Mouse (Mus musculus) cerebellum, postnatal 14 days (tissue): ENCODE measurements around the gene Olfr222.
A peak's percentile ranks its signal among the peaks of the same experiment; 100 is the strongest.
"Not testable (repeated sequence)": the region's sequence is repeated elsewhere in the genome, so short reads cannot be mapped to it uniquely, and the experiment has no call there.

Experiments used
- DNase-seq, 2 experiments: peaks; one replicate each; pipeline ENCODE4 v3.0.0; 2021; ENCODE audit warnings: mixed read lengths in 2 of 2

The Olfr222 gene

GRCm38 (mm10) chr11:59576135-59576534 is at the start of gene Olfr222:
TSS of gene Olfr222 (minus strand) at chr11:59576235.
- DNase-seq, result not testable (repeated sequence)

GRCm38 (mm10) chr11:59624017-59624630 is 48.1 kb upstream of the Olfr222 start:
- peak; percentile 81 to 82 for DNase-seq

DNA sequence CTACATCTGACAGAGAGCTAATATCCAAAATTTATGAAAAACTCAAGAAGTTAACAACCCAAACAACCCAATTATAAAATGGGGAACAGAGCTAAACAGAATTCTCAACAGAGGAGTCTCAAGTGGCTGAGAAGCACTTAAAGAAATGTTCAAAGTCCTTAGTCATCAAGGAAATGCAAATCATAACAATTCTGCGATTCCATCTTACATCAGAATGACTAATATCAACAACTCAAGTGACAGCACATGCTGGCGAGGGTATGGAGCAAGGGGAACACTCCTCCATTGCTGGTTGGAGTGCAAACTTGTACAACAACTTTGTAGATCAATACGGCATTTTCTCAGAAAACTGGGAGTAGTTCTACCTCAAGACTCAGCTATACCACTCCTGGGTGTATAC is 46.2 kb upstream of the Olfr222 start:
- DNase-seq, result no peak

DNA sequence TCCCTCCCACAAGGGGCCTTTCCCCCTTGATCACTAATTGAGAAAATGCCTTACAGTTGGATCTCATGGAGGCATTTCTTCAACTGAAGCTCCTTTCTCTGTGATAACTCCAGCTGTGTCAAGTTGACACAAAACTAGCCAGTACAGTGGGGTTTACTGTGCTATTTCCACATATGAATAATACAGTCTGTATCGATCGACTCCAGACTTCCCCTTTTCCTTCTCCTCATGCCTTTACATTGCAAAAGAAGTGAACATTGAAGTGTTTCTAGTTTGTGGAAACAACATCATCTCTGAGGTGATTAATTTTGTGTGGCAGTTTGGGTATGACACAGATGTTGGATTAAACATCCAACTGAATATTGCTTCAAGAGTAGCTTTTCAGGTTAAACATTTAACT is 41.0 kb upstream of the Olfr222 start:
- not testable (repeated sequence) for DNase-seq

DNA sequence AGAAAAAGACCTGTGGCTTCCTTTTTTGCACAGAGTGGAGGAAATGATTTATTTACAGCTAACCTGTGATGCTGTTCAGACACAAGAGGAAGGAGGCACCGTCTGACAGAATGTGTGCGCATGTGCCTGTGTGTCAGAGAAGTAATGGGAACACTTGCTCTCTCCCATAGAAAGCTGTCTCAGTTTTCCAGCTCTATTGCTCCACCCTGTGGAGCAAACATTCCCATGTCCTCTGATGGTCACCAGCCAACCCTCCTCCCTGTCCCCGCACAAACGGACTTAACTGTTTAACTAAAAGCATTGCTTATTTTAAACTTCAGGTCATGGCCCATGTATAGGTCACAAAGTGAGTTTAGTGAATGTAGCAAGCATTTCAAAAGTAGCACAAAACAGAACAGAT is 38.1 kb upstream of the Olfr222 start:
- peak; percentile 60 to 66 for DNase-seq

DNA sequence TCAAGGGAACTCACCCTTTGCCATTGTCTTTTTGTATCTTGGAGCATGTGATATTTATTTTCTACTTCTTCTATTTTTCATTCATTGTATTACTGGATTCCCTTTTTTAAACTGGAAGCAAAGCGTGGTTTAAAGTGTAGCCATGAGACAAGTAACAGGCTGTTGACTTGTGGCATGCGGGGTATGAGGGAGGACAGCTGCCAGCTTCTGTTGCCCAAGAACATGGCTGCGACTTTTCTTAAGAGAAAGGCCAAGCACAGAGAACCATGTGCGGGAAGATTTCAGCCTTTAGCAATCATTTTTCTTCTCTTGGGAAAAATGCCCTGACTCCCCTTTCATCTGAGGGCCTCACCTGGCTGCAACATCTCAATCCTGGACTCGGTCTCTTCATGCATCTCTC is 35.6 kb upstream of the Olfr222 start:
- DNase-seq, result no peak

- no peak for DNase-seq
Observed at GRCm38 (mm10) chr11:59602287-59602686, 26.3 kb upstream of the Olfr222 start.

DNA sequence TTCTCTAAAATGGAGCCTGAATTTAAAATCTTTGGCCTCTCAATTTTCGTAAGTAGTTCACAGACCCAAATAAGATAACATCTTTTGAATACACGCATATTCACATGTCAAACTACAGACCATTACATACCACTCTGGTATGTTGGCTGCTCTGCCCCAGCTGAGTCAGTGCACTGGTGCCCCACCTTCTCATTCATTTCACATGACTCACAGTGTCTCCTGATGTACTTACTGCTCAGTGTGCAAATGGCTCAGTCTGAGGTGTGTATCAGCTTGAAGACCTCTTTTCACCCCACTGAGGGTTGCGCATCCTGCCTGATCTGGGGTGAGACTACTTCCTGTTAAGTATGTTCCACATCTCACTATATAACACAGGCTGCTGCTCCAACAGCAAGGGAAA is 24.8 kb upstream of the Olfr222 start:
- DNase-seq, result no peak

GRCm38 (mm10) chr11:59599211-59599610 is 23.2 kb upstream of the Olfr222 start:
- DNase-seq, result no peak

DNA sequence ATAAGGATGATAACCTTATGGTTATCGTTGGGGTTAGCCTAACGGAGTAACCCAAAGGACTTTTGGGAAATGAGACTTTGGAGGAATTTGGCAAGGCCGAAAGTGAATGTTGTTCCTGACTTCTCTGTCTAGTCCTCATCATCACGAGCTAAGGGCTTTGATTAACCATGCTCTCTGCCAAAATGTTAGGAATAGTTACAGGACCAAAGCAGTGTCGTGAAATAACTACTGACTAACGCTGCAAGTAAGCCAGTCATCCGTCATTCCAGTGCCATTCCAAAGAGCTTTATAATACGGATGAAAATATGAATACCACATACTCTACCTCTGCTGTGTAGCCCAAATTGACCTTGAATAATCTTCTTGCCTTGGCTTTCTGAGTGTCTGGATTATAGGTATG is 20.9 kb upstream of the Olfr222 start:
- DNase-seq, result no peak

GRCm38 (mm10) chr11:59596091-59596490 is 20.1 kb upstream of the Olfr222 start:
- DNase-seq, result no peak

- DNase-seq, result no peak
Observed at GRCm38 (mm10) chr11:59593189-59593588, 17.2 kb upstream of the Olfr222 start, which contains the start of gene Olfr223. TSS of gene Olfr223 (minus strand) at chr11:59593289.

GRCm38 (mm10) chr11:59589496-59589895 is 13.5 kb upstream of the Olfr222 start:
- peak; percentile 16 to 42 for DNase-seq

DNA sequence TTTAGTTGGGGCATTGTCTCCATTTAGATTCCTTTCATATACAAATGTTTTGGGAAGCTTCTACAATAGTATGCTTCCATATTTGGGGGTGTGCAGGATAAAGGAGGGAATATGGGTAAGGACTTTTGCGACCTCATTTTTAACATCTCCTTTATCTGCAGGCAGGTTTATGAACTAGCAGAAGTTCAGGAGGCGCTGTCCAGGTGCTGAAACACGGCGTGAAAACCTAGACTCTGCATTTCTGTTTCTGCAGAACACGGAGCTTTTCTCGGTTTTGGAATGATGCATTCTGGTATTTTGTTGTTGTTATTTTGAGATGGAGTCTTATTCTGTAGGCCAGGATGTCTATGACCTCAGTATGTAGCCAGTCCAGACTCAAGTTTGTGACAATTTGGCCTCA is 8.5 kb upstream of the Olfr222 start:
- DNase-seq, result no peak

GRCm38 (mm10) chr11:59575726-59576125 is 309 bp downstream of the Olfr222 start:
- peak in 1 of 2 experiments; percentile 16 for DNase-seq

DNA sequence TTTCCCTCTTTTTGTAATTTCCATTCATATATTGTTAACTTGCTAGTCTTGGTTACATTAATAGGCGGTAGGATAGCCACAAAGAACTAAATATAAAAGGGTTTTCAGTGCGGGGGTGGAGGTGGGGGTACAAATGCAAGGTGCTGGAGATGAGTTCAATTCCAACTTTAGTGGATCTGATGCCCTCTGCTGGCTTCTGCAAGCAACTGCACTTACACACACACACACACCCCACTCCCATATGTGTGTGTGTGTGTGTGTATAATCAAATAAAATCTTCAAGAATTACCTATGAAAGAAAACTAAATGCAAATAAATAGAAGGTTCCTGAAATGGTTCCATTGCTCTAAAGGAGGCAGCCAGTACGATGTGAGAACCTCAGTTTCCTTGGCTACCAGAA is 6.7 kb downstream of the Olfr222 start:
- peak; percentile 48 to 60 for DNase-seq

DNA sequence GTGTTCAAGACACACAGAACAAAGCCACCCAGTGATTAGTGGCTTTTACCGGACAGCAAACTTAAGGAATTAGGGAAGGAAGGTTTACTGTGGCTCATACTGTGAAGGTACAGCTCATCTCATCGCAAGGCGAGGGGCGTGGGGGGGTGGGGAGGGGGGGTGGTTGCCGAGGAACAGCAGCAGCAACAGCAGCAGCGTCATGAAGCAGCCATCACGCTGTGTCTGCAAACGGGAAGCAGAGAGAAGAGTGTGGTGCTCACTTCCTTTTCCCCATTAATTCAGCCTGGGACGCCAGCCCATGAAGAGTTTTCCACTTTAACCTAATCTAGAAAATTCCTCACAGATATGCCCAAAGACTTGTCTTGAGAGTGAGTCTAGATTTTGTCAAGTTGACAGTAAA is 13.2 kb downstream of the Olfr222 start:
- no peak for DNase-seq

DNA sequence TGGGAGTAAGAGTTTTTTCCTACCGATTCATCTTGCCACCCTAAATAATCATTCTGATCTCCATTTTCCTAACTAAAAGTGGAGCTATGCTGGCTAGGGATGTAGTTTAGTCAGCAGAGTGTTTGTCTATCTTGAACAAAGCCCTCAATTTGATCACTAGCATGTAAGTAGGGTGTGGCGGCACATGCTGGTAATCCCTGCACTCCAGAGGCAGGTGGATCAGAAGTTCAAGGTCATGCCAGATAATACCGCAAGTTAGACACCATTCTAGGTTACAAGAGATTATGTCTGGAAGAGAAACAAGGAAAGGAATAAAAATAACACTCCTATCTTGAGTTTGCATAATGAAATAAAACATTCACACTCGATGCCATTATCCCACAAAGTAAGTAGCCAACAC is 13.7 kb downstream of the Olfr222 start:
- no peak for DNase-seq

GRCm38 (mm10) chr11:59560906-59561305 is 15.1 kb downstream of the Olfr222 start:
- no peak for DNase-seq

DNA sequence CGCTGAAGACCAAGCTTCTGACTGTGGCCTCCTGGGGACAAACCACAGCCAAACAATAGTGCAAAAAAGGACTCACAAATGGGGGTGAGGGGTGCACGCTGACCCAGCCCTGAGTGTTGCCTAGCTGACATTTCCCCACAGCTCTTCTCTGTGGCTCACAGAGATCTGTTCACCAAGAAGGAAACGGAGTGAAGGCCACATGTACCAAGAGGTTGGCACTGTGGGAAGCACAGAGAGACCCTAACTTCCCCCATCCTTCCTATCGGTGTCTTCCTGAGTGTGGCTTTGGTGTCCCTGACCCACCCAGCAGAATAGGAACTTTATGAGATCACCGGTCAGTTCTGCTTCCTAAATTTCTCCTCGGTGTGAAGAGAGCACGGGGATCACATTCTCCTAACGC is 21.5 kb downstream of the Olfr222 start:
- DNase-seq, result no peak

DNA sequence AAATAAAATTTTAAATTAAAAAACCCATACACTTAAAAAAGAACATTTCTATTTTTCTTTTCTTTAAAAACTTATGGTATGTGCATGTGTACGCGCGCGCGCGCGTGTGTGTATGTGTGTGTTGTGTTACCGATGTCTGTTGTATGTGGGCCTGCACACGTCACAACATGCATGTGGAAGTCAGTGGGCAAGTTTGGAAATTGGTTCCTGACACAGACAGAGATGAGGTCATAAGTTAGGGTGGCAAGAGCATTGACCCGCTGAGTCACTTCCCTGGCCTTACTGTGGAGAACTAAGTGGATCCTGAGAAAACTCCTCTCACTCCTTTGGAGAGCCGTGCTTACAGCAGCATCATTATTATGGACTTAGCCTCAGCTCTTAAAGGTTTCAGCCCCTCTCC is 21.9 kb downstream of the Olfr222 start:
- DNase-seq, result no peak

GRCm38 (mm10) chr11:59544005-59544404 is 32.0 kb downstream of the Olfr222 start:
- no peak for DNase-seq

DNA sequence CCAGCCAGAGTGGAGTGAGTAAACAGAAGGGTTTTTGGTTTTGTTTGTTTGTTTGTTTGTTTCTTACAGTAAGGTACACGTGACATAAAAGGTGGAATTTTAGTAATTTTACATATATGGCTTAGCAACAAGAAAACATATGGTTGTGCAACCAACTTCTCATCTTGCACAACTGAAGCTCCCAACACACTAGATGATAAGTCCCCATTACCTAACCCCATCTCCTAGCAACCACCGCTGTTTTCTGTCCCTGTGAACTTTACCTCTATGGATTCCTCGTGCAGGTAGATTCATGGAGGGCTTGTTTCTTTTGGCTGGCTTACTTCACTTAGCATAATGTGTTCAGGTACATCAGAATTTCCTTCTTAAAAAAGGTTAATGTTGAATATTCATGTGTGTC is 32.7 kb downstream of the Olfr222 start:
- DNase-seq, result no peak

DNA sequence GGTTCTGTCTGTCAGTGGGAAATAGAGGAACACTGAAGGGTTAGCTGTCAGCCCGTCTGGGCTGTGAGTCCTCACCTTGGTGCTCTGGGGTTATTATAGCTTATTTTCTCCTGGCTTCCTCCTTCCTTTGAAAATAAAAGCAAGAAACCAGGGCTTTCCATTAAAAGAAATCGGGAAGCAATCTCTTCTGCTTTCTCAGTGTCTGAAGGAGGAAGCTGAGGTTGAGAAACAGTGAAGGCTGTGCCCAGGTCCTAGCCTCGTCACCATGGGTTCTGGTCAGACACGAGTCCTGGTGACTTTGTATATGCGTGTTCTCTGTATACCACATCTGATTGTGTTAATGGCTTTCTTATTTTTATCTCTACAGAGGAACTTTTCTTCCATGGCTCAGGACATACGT is 33.6 kb downstream of the Olfr222 start:
- no peak for DNase-seq

DNA sequence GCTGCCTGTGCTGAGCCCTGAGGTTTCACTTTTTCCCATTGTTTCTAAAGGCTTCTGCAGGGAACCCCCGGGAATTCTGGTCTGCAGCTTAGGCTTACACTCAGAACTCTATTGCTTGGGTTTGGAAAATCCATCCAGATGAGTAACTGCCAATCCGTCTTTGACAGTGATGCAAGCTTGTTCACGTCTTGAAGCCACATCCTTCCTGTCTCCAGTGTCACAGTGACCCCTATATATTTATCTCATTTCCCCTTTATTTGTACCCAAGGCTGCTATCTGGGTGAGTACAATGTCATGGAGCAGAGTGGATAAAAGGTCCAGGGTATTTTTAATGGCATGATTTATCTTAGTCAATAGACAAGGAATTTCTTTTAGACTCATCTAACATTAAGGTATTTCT is 34.7 kb downstream of the Olfr222 start, which contains the start of gene Nlrp3:
TSS of gene Nlrp3 (plus strand) at position 245 of the 400 bp plus-strand sequence.
- no peak for DNase-seq
